Mouse (Mus musculus): ENCODE measurements around the gene Spata1.

The Spata1 gene

DNA sequence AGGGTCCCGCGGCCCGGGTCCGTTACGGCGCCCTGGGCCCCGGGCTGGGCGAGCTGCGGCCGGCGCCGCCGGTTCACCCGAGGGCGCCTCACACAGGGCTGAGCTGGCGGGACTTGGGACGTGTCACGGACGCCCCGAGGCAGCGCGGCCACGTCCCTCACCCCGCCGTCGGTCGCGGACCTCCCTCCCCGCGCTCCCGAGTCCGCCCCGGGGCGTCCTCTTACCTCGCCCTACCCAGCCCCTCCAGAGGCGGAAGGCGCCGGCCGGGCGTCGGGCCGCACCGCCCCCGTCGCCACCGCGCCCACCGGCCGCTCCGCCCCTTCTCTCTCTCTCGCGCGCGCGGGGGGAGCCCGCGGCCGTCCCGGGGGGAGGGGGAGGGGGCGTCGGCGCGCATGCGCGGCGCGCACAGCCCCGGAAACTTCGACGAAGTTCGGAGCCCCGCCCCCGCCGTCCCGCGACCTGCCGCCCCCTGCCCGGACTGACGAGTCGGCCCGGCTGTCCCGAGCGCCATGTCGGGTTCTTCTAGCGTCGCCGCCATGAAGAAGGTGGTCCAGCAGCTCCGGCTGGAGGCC lies at the start of gene Spata1, which contains the start of gene Gng5:
Gene Spata1 (minus strand): TSS at position 323 of the 572 bp plus-strand sequence.
Gene Gng5 (plus strand): TSS at position 377 of the 572 bp plus-strand sequence.
- DNase-seq (ENCODE audit: low spot score in 2 of 2): peak; percentile 57 to 73

DNA sequence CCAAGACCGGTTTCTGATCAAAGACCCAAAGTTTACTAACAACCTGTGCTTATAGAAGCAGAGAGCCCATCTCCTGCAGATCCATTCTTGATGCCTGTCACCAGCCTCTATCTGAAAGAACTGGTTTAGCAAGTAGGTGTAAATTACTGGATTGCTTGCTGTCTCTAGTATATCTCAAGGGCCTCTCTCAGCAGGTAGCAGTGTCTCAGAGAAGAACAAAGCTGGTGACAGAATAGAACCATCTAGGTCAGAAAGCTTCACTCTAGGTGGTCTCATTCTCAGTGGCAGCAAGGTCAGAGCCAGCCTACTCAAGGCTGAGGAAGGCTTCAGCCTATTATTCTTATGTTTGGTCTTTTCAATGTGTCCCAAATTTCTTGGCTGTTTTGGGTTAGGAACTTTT lies 44.1 kb upstream of the Spata1 start:
- no peak for DNase-seq (ENCODE audit: low spot score in 2 of 2)

GRCm38 (mm10) chr3:146540521-146541273 lies 41.1 kb upstream of the Spata1 start:
- DNase-seq (ENCODE audit: low spot score in 2 of 2): no peak

GRCm38 (mm10) chr3:146534986-146535385 lies 35.4 kb upstream of the Spata1 start:
- DNase-seq (ENCODE audit: low spot score in 2 of 2): no peak

DNA sequence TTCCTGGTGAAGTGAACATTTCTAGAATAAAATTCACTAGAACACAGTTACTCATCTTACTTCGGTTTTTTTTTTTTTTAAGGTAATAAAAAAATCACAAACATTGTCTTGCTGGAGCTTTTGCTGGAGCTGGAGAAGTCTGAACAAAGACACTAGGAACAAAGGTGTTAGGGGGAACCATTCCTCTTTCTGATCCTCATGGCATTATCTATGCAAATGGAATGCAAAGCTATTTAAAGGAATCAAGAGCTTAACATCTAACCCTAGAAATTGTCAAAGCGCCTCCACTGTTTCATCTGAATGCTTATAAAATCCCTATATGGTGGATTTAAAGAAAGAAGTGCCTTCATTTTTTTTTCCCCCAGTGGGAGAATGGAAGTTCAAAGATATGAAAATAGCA lies 28.8 kb upstream of the Spata1 start:
- DNase-seq (ENCODE audit: low spot score in 2 of 2): no peak

DNA sequence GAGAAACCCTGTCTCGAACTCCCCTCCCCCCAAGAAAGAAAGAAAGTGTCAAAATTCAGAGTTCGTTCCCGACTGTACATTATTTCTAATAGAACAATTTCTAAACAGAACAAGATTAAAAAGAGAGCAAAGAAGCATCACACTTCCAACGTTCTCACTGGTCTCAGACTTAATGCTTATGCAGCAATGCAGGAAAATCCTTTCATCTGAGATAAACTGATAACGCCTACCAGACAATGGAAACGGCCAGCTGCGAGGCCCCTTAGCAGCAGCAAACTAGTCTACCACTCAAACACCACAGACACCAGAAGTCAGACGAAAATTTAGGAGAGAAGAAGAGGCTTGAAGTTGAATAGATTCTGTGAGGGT lies 22.1 kb upstream of the Spata1 start:
- DNase-seq (ENCODE audit: low spot score in 2 of 2): no peak

- peak; percentile 82 to 85 for DNase-seq (ENCODE audit: low spot score in 2 of 2)
Observed at GRCm38 (mm10) chr3:146520798-146521651, 21.5 kb upstream of the Spata1 start, which contains the start of gene Rpf1. Gene Rpf1, minus strand, starts transcription at chr3:146521429.

- DNase-seq (ENCODE audit: low spot score in 2 of 2): no peak
Observed at GRCm38 (mm10) chr3:146520226-146520797, 20.8 kb upstream of the Spata1 start.

DNA sequence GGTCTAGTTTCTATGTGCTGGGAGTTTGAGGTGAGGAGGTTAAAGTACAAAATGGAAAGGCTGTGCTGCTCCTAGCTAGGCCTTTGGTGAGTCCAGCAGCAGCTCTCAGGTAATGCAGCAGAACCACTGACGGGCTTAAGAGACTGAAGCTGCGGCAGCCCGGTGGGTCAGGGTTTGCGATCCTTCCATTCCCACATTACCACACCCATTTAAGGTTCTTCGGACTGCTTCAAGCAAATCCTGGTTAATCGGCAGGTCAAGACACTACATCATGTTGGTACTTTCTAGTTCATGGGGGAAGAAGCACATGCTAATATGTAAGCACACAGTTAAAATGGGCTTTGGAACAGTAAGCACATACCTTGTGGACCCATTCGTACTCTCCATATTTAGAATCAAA lies 7.2 kb upstream of the Spata1 start:
- DNase-seq (ENCODE audit: low spot score in 2 of 2): no peak

GRCm38 (mm10) chr3:146501601-146502123 lies 2.1 kb upstream of the Spata1 start:
- DNase-seq (ENCODE audit: low spot score in 2 of 2): no peak

GRCm38 (mm10) chr3:146500810-146501201 lies 1.3 kb upstream of the Spata1 start:
- DNase-seq (ENCODE audit: low spot score in 2 of 2): no peak

GRCm38 (mm10) chr3:146500003-146500809 lies 653 bp upstream of the Spata1 start:
- DNase-seq (ENCODE audit: low spot score in 2 of 2): peak in 1 of 2 experiments; percentile 31

DNA sequence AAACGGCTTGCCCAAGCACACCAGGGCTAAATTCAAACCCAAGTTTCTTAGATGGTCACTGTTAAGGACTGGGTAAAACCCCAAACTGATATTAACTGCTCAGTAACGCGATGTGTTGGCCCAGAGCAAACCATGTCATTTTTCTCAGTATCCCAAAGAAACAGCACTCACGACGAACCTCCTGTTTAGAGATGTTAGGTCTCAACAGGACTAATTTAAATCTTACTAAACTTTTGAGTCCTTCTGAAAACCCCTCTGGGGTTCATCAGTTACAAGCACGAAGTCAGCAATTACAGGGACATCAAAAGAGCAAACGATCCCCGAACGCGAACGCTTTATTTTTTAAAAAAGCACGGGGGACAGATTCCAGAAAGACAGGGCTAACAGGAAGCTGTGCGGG lies 564 bp downstream of the Spata1 start:
- no peak for DNase-seq (ENCODE audit: low spot score in 2 of 2)

DNA sequence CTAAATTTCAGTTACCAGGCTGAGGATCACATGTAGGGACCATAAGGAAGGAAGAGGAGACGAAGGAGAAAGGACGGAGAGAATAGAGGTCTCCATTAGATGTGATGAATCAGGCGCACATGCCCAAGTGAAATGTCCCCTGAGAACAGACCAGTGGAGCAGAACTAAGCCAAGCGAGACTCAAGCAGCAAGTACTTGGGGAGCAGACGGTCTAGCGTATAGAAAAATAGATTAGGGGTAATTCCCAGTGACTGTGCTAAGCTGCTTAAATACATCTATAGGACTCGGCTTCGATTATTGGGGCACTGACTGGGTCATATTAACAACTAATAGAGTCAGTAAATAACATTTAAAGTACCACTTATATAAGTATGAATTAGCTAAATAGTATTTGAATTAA lies 4.6 kb downstream of the Spata1 start:
- DNase-seq (ENCODE audit: low spot score in 2 of 2): no peak

DNA sequence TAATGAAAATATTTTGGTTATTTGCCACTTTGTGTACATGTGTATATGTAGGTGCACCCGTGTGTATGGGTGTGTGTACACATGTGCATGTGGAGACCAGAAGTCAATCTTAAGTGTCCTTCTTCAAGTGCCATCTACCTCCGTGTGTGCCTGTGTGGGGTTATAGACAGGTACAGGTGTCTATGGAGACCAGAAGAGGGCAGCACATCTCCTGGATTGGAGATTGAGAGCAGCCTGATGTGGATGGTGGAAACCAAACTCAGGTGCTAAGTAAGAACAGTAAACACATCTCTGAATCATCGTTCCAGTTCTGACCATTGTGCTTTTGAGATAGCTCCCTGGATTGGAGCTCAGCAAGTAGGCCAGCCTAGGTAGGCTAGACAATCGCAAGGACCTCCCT lies 13.1 kb downstream of the Spata1 start:
- DNase-seq (ENCODE audit: low spot score in 2 of 2): no peak

- no peak for DNase-seq (ENCODE audit: low spot score in 2 of 2)
Observed at GRCm38 (mm10) chr3:146482044-146482443, 17.5 kb downstream of the Spata1 start.

DNA sequence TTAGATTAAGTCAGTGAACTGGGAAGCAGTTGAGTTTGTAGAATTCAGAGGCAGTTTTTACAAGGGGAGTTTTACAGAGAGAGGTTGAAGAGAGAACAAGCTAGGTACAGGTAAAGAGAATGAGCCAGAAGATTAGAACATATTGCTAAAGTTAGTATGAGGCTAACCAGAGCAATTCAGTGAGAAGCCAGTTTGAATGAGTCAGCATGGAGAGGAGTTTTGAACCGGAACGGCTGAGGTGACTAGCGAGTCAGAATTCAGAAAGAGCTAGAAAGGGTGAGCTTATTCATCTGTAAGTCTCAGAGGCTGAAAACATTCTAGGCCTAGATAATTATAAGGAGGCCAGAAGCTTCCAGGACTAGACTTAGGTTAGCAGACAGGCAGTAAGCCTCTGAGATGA lies 25.1 kb downstream of the Spata1 start:
- no peak for DNase-seq (ENCODE audit: low spot score in 2 of 2)

GRCm38 (mm10) chr3:146473741-146474140 lies 25.8 kb downstream of the Spata1 start:
- DNase-seq (ENCODE audit: low spot score in 2 of 2): no peak

DNA sequence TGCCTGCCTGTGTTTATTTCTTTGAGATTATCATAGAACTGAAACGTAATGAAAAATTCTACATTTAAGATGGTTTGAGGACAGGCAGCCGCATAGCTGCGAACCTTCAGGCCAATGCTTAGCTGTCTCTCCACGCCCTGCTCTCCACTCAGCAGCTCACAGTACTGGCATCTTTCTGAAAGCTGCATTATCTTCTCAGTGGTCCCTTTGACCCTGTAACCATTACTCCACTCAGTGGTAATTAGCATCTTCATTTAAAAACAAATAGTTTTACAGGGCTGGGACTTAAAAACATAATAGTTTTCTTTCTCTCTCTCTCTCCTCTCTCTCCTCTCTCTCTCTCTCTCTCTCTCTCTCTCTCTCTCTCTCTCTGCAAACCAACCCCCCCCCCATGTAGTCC lies 26.9 kb downstream of the Spata1 start:
- DNase-seq (ENCODE audit: low spot score in 2 of 2): no peak

DNA sequence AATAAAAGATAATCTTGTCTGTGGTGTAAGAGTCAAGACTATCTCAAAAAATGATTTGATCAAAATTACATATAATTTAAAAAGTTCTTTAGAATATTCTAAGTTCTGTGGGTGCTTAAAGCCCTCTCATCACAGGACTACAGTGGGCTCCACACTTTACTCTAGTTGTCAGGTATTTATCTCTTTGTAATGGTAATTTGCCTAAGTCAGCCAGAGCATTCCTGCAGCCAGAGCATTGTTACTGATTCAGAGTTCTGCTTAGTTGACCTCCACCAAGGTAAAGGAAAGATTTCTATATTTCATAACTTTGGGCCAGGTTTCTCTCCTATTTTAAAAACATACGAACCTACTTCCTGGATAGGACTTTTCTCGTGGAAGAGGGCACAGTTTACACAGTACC lies 30.3 kb downstream of the Spata1 start:
- no peak for DNase-seq (ENCODE audit: low spot score in 2 of 2)

DNA sequence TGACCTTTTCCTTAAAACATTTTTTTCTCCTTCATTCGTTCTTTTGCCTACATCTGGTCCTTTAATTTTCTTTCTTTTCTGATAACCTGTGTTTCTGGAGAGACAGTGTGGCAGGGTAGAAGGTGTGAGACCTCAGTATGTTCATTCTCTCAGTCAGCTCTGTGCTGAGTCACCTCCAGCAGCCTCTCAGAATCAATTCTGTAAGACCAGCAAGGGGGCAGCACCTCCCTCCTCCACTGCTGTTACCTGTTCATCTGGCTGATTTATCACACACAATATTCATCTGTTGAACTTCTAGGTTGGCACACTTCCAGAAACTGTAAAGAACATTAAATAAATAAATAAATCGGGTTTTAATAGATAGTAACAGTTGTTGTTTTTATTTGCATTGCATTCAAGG lies 36.6 kb downstream of the Spata1 start:
- DNase-seq (ENCODE audit: low spot score in 2 of 2): no peak
